Mouse (Mus musculus): ENCODE data around the gene Adra2c.

- TF ChIP-seq TAL1 (IDR thresholded peaks at IDR 0.05; ENCODE audit: low read length) (no peak), GATA1 (IDR thresholded peaks at IDR 0.05; ENCODE audit: low read length) (no peak)
Observed at GRCm38 (mm10) chr5:35278019-35278418, at the start of gene Adra2c.

All from erythroblast, embryonic 14.5 days (primary cell).